Mouse (Mus musculus): ENCODE results near the gene Rhob. TPM values are rescaled to one million over a fixed set of nuclear protein-coding genes. Genes with fewer than 3 reads are reported as not detected.

Rhob gene
- polyA plus RNA-seq, 1 experiment from 2014 or later: 43.6 TPM

- Histone ChIP-seq H3K27ac (ENCODE audit: low read depth, low read length) (peak overlapping the region; percentile 98), H3K9ac (ENCODE audit: low read depth, low read length) (peak overlapping the region; percentile 97)
These were observed 573 bp downstream of the Rhob start for GRCm38 (mm10) chr12:8499001-8499870.

GRCm38 (mm10) chr12:8498591-8499000 is 1.2 kb downstream of the Rhob start:
- Histone ChIP-seq H3K9ac (ENCODE audit: low read depth, low read length) (peak overlapping the region; percentile 97), H3K4me1 (ENCODE audit: control insufficient read depth, insufficient read depth, low read length) (peaks cover 26% of the 10 kb centered on the region), H3K36me3 (ENCODE audit: control insufficient read depth, insufficient read depth, low read length) (no peaks in the 10 kb centered on the region), H3K4me3 (ENCODE audit: low read length) (peak overlapping the region; percentile 86), H3K27ac (ENCODE audit: low read depth, low read length) (peak overlapping the region; percentile 98), H3K9me3 (ENCODE audit: control insufficient read depth, low read length) (no peaks in the 10 kb centered on the region), H3K4me2 (replicated peaks; ENCODE audit: low read depth, low read length) (peak overlapping the region; percentile 94), H3K27me3 (ENCODE audit: control insufficient read depth, insufficient read depth, low read length) (no peaks in the 10 kb centered on the region)
- peak; percentile 0 for ATAC-seq (ENCODE audit: low FRiP score, low TSS enrichment)
- 3% methylated on average over 11 of the region's 13 CpGs for WGBS

More at GRCm38 (mm10) chr12:8499001-8499870, 573 bp downstream of the Rhob start:
- ATAC-seq (ENCODE audit: low FRiP score, low TSS enrichment): peak; percentile 22
- H3K27me3 ChIP-seq (ENCODE audit: control insufficient read depth, insufficient read depth, low read length): no peaks in the 10 kb centered on the region
- peak overlapping the region; percentile 94 for H3K4me2 ChIP-seq (replicated peaks; ENCODE audit: low read depth, low read length)
- H3K4me3 ChIP-seq (ENCODE audit: low read length): peak overlapping the region; percentile 86
- peaks cover 26% of the 10 kb centered on the region for H3K4me1 ChIP-seq (ENCODE audit: control insufficient read depth, insufficient read depth, low read length)
- under 1% methylated on average over 98 of the region's 99 CpGs for WGBS
- H3K9me3 ChIP-seq (ENCODE audit: control insufficient read depth, low read length): no peaks in the 10 kb centered on the region
- no peaks in the 10 kb centered on the region for H3K36me3 ChIP-seq (ENCODE audit: control insufficient read depth, insufficient read depth, low read length)

- H3K9ac ChIP-seq (ENCODE audit: low read depth, low read length): peak overlapping the region; percentile 97; the same call in 1 of the 2 replicates
- H3K4me3 ChIP-seq (ENCODE audit: low read length): peak overlapping the region; percentile 86
- H3K4me2 ChIP-seq (replicated peaks; ENCODE audit: low read depth, low read length): peak overlapping the region; percentile 94
- no peaks in the 10 kb centered on the region for H3K36me3 ChIP-seq (ENCODE audit: control insufficient read depth, insufficient read depth, low read length)
- 0 out of 2 replicates have a peak overlapping the region, but pooled peaks have one; percentile 98 for H3K27ac ChIP-seq (ENCODE audit: low read depth, low read length)
- H3K4me1 ChIP-seq (ENCODE audit: control insufficient read depth, insufficient read depth, low read length): peaks cover 26% of the 10 kb centered on the region
- WGBS: 21% methylated on average over 8 of the region's 8 CpGs
- no peak for ATAC-seq (ENCODE audit: low FRiP score, low TSS enrichment)
- no peaks in the 10 kb centered on the region for H3K9me3 ChIP-seq (ENCODE audit: control insufficient read depth, low read length)
- H3K27me3 ChIP-seq (ENCODE audit: control insufficient read depth, insufficient read depth, low read length): no peaks in the 10 kb centered on the region
These were observed 1.6 kb downstream of the Rhob start for GRCm38 (mm10) chr12:8498148-8498571.

- Histone ChIP-seq H3K36me3 (ENCODE audit: control insufficient read depth, insufficient read depth, low read length) (no peaks in the 10 kb centered on the region), H3K27me3 (ENCODE audit: control insufficient read depth, insufficient read depth, low read length) (no peaks in the 10 kb centered on the region), H3K27ac (ENCODE audit: low read depth, low read length) (no peak overlapping the region), H3K4me2 (replicated peaks; ENCODE audit: low read depth, low read length) (peak overlapping the region; percentile 94), H3K9me3 (ENCODE audit: control insufficient read depth, low read length) (no peaks in the 10 kb centered on the region), H3K4me3 (ENCODE audit: low read length) (peak overlapping the region; percentile 86; the same call in 1 of the 2 replicates), H3K9ac (ENCODE audit: low read depth, low read length) (no peak overlapping the region), H3K4me1 (ENCODE audit: control insufficient read depth, insufficient read depth, low read length) (peaks cover 26% of the 10 kb centered on the region)
- no peak for ATAC-seq (ENCODE audit: low FRiP score, low TSS enrichment)
- 12% methylated on average over 2 of the region's 2 CpGs for WGBS
These were observed 2.5 kb downstream of the Rhob start for GRCm38 (mm10) chr12:8497314-8497706.

- peaks cover 24% of the 10 kb centered on the region for H3K4me1 ChIP-seq (ENCODE audit: control insufficient read depth, insufficient read depth, low read length)
- H3K9me3 ChIP-seq (ENCODE audit: control insufficient read depth, low read length): no peaks in the 10 kb centered on the region
- WGBS: 53% methylated on average over 2 of the region's 2 CpGs
- ATAC-seq (ENCODE audit: low FRiP score, low TSS enrichment): no peak
- no peak overlapping the region for H3K27ac ChIP-seq (ENCODE audit: low read depth, low read length)
- H3K9ac ChIP-seq (ENCODE audit: low read depth, low read length): 0 out of 2 replicates have a peak overlapping the region, but pooled peaks have one; percentile 18
- H3K4me2 ChIP-seq (replicated peaks; ENCODE audit: low read depth, low read length): peak overlapping the region; percentile 94
- H3K36me3 ChIP-seq (ENCODE audit: control insufficient read depth, insufficient read depth, low read length): no peaks in the 10 kb centered on the region
- H3K27me3 ChIP-seq (ENCODE audit: control insufficient read depth, insufficient read depth, low read length): no peaks in the 10 kb centered on the region
- no peak overlapping the region; the same call in 1 of the 2 replicates for H3K4me3 ChIP-seq (ENCODE audit: low read length)
These were observed 3.0 kb downstream of the Rhob start for GRCm38 (mm10) chr12:8496679-8497313.

- H3K9ac ChIP-seq (ENCODE audit: low read depth, low read length): no peak overlapping the region
These were observed 3.7 kb downstream of the Rhob start for GRCm38 (mm10) chr12:8495881-8496678.

GRCm38 (mm10) chr12:8494675-8495074 is 5.1 kb downstream of the Rhob start:
- no peak overlapping the region for H3K4me2 ChIP-seq (replicated peaks; ENCODE audit: low read depth, low read length)
- 46% methylated on average over 3 of the region's 3 CpGs for WGBS
- ATAC-seq (ENCODE audit: low FRiP score, low TSS enrichment): no peak
- no peaks in the 10 kb centered on the region for H3K36me3 ChIP-seq (ENCODE audit: control insufficient read depth, insufficient read depth, low read length)
- H3K27ac ChIP-seq (ENCODE audit: low read depth, low read length): no peak overlapping the region
- H3K4me1 ChIP-seq (ENCODE audit: control insufficient read depth, insufficient read depth, low read length): peaks cover 16% of the 10 kb centered on the region
- no peaks in the 10 kb centered on the region for H3K9me3 ChIP-seq (ENCODE audit: control insufficient read depth, low read length)
- H3K9ac ChIP-seq (ENCODE audit: low read depth, low read length): no peak overlapping the region
- H3K27me3 ChIP-seq (ENCODE audit: control insufficient read depth, insufficient read depth, low read length): no peaks in the 10 kb centered on the region
- no peak overlapping the region for H3K4me3 ChIP-seq (ENCODE audit: low read length)

More at GRCm38 (mm10) chr12:8495881-8496678, 3.7 kb downstream of the Rhob start:
- ATAC-seq (ENCODE audit: low FRiP score, low TSS enrichment): no peak
- Histone ChIP-seq H3K36me3 (ENCODE audit: control insufficient read depth, insufficient read depth, low read length) (no peaks in the 10 kb centered on the region), H3K27me3 (ENCODE audit: control insufficient read depth, insufficient read depth, low read length) (no peaks in the 10 kb centered on the region), H3K27ac (ENCODE audit: low read depth, low read length) (peak overlapping the region; percentile 44; the same call in 1 of the 2 replicates), H3K4me3 (ENCODE audit: low read length) (no peak overlapping the region), H3K9me3 (ENCODE audit: control insufficient read depth, low read length) (no peaks in the 10 kb centered on the region), H3K4me1 (ENCODE audit: control insufficient read depth, insufficient read depth, low read length) (peaks cover 24% of the 10 kb centered on the region), H3K4me2 (replicated peaks; ENCODE audit: low read depth, low read length) (peak overlapping the region; percentile 21; the same call in 1 of the 2 replicates)
- WGBS: 29% methylated on average over 15 of the region's 15 CpGs

GRCm38 (mm10) chr12:8493386-8493785 is 6.4 kb downstream of the Rhob start:
- Histone ChIP-seq H3K27ac (ENCODE audit: low read depth, low read length) (no peak overlapping the region), H3K36me3 (ENCODE audit: control insufficient read depth, insufficient read depth, low read length) (no peaks in the 10 kb centered on the region), H3K9me3 (ENCODE audit: control insufficient read depth, low read length) (no peaks in the 10 kb centered on the region), H3K27me3 (ENCODE audit: control insufficient read depth, insufficient read depth, low read length) (no peaks in the 10 kb centered on the region), H3K4me1 (ENCODE audit: control insufficient read depth, insufficient read depth, low read length) (peaks cover 17% of the 10 kb centered on the region), H3K4me2 (replicated peaks; ENCODE audit: low read depth, low read length) (no peak overlapping the region), H3K4me3 (ENCODE audit: low read length) (no peak overlapping the region), H3K9ac (ENCODE audit: low read depth, low read length) (no peak overlapping the region)
- WGBS: 67% methylated on average over 3 of the region's 3 CpGs
- ATAC-seq (ENCODE audit: low FRiP score, low TSS enrichment): no peak

All from kidney, embryonic 14.5 days (tissue).